Comparison of ENCODE assay signal across 13 mouse cellular contexts in genomic region chr4:130266601-130267000, GRCm38 (mm10). TPM values are rescaled to one million over a fixed set of nuclear protein-coding genes. Genes with fewer than 3 reads are reported as not detected.
A peak's percentile ranks its signal among the peaks of the same experiment; 100 is the strongest.
DNase-seq lines count a peak whose midpoint lies in the region; ATAC-seq and TF ChIP-seq lines count a peak whose summit lies in the region.
"Had no signal": no experiment of that assay in that cellular context is flagged by ENCODE, and none has a peak within 500 bp of the region (broad histone marks: within the 10 kb centered on the region; RNA-seq: fewer than 3 reads in every experiment).

No protein-coding gene starts in this region.

- DNase-seq in urinary bladder, postnatal 14 days (ENCODE audit: low spot score): peak; percentile 21
- DNase-seq in urinary bladder, postnatal 10 days (ENCODE audit: low spot score): no peak
- DNase-seq in thymus, postnatal 36 days: no peak
- DNase-seq in layer of hippocampus, adult 2 months (ENCODE audit: low spot score in 2 of 2): no peak

- no peaks in the 10 kb centered on the region for H3K9me3 ChIP-seq in embryonic facial prominence, embryonic 15.5 days (replicated peaks)
- H3K9me3 ChIP-seq in lung, embryonic 16.5 days (ENCODE audit: control insufficient read depth, low read length): no peaks in the 10 kb centered on the region
- H3K9me3 ChIP-seq: heart, embryonic 15.5 days had no signal

- no peak for TF ChIP-seq CTCF in layer of hippocampus, adult 2 months (conservative IDR thresholded peaks at IDR 0.05)

- no peak overlapping the region; the same call in 1 of the 2 replicates for H3K27ac ChIP-seq in embryonic facial prominence, embryonic 15.5 days (replicated peaks)
- H3K27ac ChIP-seq in lung, embryonic 16.5 days (ENCODE audit: low read length): no peak overlapping the region
- H3K27ac ChIP-seq in layer of hippocampus, adult 2 months: no peak overlapping the region
- H3K27ac ChIP-seq: heart, embryonic 15.5 days had no signal

- H3K4me1 ChIP-seq in embryonic facial prominence, embryonic 15.5 days: peaks cover 26% of the 10 kb centered on the region
- H3K4me1 ChIP-seq in lung, embryonic 16.5 days (replicated peaks; ENCODE audit: control insufficient read depth, insufficient read depth, low read length): 0 out of 2 replicates have a peak, but pooled peaks cover 2% of the 10 kb centered on the region

- no peak overlapping the region for H3K9ac ChIP-seq in embryonic facial prominence, embryonic 15.5 days
- H3K9ac ChIP-seq in lung, embryonic 16.5 days (ENCODE audit: low read length): no peak overlapping the region
- H3K9ac ChIP-seq: heart, embryonic 15.5 days had no signal

- H3K4me2 ChIP-seq in embryonic facial prominence, embryonic 15.5 days (replicated peaks): peak overlapping the region; percentile 26
- H3K4me2 ChIP-seq in lung, embryonic 16.5 days (ENCODE audit: low read depth, low read length): peak overlapping the region; percentile 4; the same call in 1 of the 2 replicates
- H3K4me2 ChIP-seq: heart, embryonic 15.5 days had no signal

- WGBS in embryonic facial prominence, embryonic 15.5 days: 38% methylated on average over 9 of the region's 9 CpGs
- WGBS in lung, embryonic 16.5 days: 58% methylated on average over 9 of the region's 9 CpGs

- H3K27me3 ChIP-seq in embryonic facial prominence, embryonic 15.5 days: no peaks in the 10 kb centered on the region
- H3K27me3 ChIP-seq in lung, embryonic 16.5 days (ENCODE audit: control insufficient read depth, insufficient read depth, low read depth, low read length): no peaks in the 10 kb centered on the region
- H3K27me3 ChIP-seq: Patski had no signal

- H3K4me3 ChIP-seq in embryonic facial prominence, embryonic 15.5 days (replicated peaks): peak overlapping the region; percentile 14
- no peak overlapping the region for H3K4me3 ChIP-seq in lung, embryonic 16.5 days (ENCODE audit: low read length)
- no peak overlapping the region for H3K4me3 ChIP-seq in layer of hippocampus, adult 2 months
- H3K4me3 ChIP-seq: heart, embryonic 15.5 days had no signal

- ATAC-seq in embryonic facial prominence, embryonic 15.5 days (ENCODE audit: insufficient number of reproducible peaks, low FRiP score, low TSS enrichment, low read depth): no peak
- peak; percentile 10; the same call in 1 of the 2 replicates for ATAC-seq in lung, embryonic 16.5 days (ENCODE audit: low read depth)
- no peak for ATAC-seq in CD4-positive, CD25-positive, alpha-beta regulatory T cell, adult 4 months
- ATAC-seq: forebrain, embryonic 16.5 days; midbrain, embryonic 16.5 days; Patski had no signal

- peaks cover 16% of the 10 kb centered on the region for H3K36me3 ChIP-seq in embryonic facial prominence, embryonic 15.5 days
- H3K36me3 ChIP-seq in lung, embryonic 16.5 days (ENCODE audit: control insufficient read depth, insufficient read depth, low read length): no peaks in the 10 kb centered on the region
- H3K36me3 ChIP-seq: heart, embryonic 15.5 days had no signal

RNA-seq across cellular contexts. Expression of gene Serinc2, which starts 12.4 kb away (rescaled TPM):
- 108 and 110 TPM in 2 replicates for polyA plus RNA-seq in embryonic facial prominence, embryonic 15.5 days (2015; fragmentation: Nextera tagmentation; extraction: Ambion mirVana)
- polyA plus RNA-seq in lung, embryonic 16.5 days (2015; fragmentation: Nextera tagmentation; extraction: Ambion mirVana): 19.9 and 20.4 TPM in 2 replicates
- 1 to 10 TPM in 1 of 2 experiments, under 1 TPM in 1; 0.34 to 1.2 TPM for polyA plus RNA-seq in CD4-positive, CD25-positive, alpha-beta regulatory T cell, adult 4 months (2017; shearing (Covaris generic))
- 10 to 100 TPM; 11.1 to 14.1 TPM for total RNA-seq in layer of hippocampus, adult 2 months (2021)

RNA-seq across cellular contexts. Expression of gene Fabp3, which starts 41.8 kb away (rescaled TPM):
- 40.7 and 46.9 TPM in 2 replicates for polyA plus RNA-seq in embryonic facial prominence, embryonic 15.5 days (2015; fragmentation: Nextera tagmentation; extraction: Ambion mirVana)
- polyA plus RNA-seq in lung, embryonic 16.5 days (2015; fragmentation: Nextera tagmentation; extraction: Ambion mirVana): 41.0 and 54.4 TPM in 2 replicates
- polyA plus RNA-seq in CD4-positive, CD25-positive, alpha-beta regulatory T cell, adult 4 months (2017; shearing (Covaris generic)): not detected
- 10 to 100 TPM; 88.5 to 92.2 TPM for total RNA-seq in layer of hippocampus, adult 2 months (2021)

RNA-seq across cellular contexts. Expression of gene Gm10570, which starts 41.9 kb away (rescaled TPM):
- 0.36 TPM in 1 of 2 replicates, not detected in the other for polyA plus RNA-seq in embryonic facial prominence, embryonic 15.5 days (2015; fragmentation: Nextera tagmentation; extraction: Ambion mirVana)
- polyA plus RNA-seq in lung, embryonic 16.5 days (2015; fragmentation: Nextera tagmentation; extraction: Ambion mirVana): not detected in 2 replicates
- not detected for polyA plus RNA-seq in CD4-positive, CD25-positive, alpha-beta regulatory T cell, adult 4 months (2017; shearing (Covaris generic))
- 1 to 10 TPM; 1.3 to 1.6 TPM for total RNA-seq in layer of hippocampus, adult 2 months (2021)
- polyA plus RNA-seq: Patski; thymus, postnatal 0 days had no signal

RNA-seq across cellular contexts. Expression of gene Gm853, which starts 44.4 kb away (rescaled TPM):
- polyA plus RNA-seq in embryonic facial prominence, embryonic 15.5 days (2015; fragmentation: Nextera tagmentation; extraction: Ambion mirVana): not detected in 2 replicates
- not detected in 2 replicates for polyA plus RNA-seq in lung, embryonic 16.5 days (2015; fragmentation: Nextera tagmentation; extraction: Ambion mirVana)
- polyA plus RNA-seq in CD4-positive, CD25-positive, alpha-beta regulatory T cell, adult 4 months (2017; shearing (Covaris generic)): not detected
- under 1 TPM in 1 of 2 experiments, not detected in 1; 0.15 TPM for total RNA-seq in layer of hippocampus, adult 2 months (2021)
- total RNA-seq: layer of hippocampus, adult 18-20 months had no signal
- polyA plus RNA-seq: heart, embryonic 15.5 days; midbrain, embryonic 16.5 days had no signal

Comparison
In these comparisons a context has a peak if more than half of its experiments do, and no peak if none do; other contexts are left out.
1. RNA of gene Fabp3, which starts 41.8 kb away (polyA plus RNA-seq): 41.0 to 54.4 TPM in lung, embryonic 16.5 days and 40.7 to 46.9 TPM in embryonic facial prominence, embryonic 15.5 days; not detected in CD4-positive, CD25-positive, alpha-beta regulatory T cell, adult 4 months; every median in the first group is over 10 times any median in the second.